16 mouse cellular contexts compared by ENCODE assay signal in the genomic region with DNA sequence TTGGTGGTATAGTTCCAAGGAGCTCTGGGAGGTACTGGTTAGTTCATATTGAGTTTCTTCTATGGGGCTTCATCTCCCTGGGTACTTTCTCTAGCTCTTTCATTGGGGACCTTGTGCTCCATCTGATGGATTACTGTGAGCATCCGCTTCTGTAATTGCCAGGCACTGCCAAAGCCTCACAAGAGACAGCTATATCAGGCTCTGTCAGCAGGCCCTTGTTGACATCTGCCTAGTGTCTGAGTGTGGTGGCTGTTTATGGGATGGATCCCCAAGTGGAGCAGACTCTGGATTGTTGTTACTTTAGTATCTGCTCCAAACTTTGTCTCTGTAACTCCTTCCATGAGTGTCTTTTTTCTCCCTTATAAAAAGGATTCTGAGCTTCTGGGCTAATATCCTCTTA.
"Had no signal": no experiment of that assay in that cellular context is flagged by ENCODE, and none has a peak within 500 bp of the region (broad histone marks: within the 10 kb centered on the region; RNA-seq: fewer than 3 reads in every experiment).

No protein-coding gene starts in this region.

- DNase-seq: retina, postnatal 1 day; right cerebral cortex, adult 18-20 months; right cerebral cortex, postnatal 14 days; right cerebral cortex, postnatal 25 days; right cerebral cortex, postnatal 4 days; spleen, adult 18-20 months; thymus, adult 18-20 months; thymus, adult 2 months; thymus, postnatal 14 days; thymus, postnatal 25 days; thymus, postnatal 36 days; thymus, postnatal 4 days had no signal

- H3K27me3 ChIP-seq: neural tube, embryonic 13.5 days; neural tube, embryonic 15.5 days; stomach, embryonic 15.5 days had no signal

- H3K36me3 ChIP-seq: neural tube, embryonic 13.5 days; neural tube, embryonic 15.5 days; stomach, embryonic 15.5 days had no signal

- H3K27ac ChIP-seq: neural tube, embryonic 13.5 days; neural tube, embryonic 15.5 days; stomach, embryonic 15.5 days; stomach, postnatal 0 days had no signal

- H3K4me1 ChIP-seq: neural tube, embryonic 13.5 days; neural tube, embryonic 15.5 days; stomach, embryonic 15.5 days had no signal

- H3K9me3 ChIP-seq: neural tube, embryonic 13.5 days; neural tube, embryonic 15.5 days; stomach, embryonic 15.5 days had no signal

- H3K4me2 ChIP-seq: neural tube, embryonic 13.5 days; neural tube, embryonic 15.5 days; stomach, embryonic 15.5 days had no signal

- H3K4me3 ChIP-seq: neural tube, embryonic 13.5 days; neural tube, embryonic 15.5 days; stomach, embryonic 15.5 days had no signal

- H3K9ac ChIP-seq: neural tube, embryonic 13.5 days; neural tube, embryonic 15.5 days; stomach, embryonic 15.5 days had no signal
